Mouse (Mus musculus): Measurements from ENCODE around the gene Actrt3. TPM values are rescaled to one million over a fixed set of nuclear protein-coding genes. Genes with fewer than 3 reads are reported as not detected.

The Actrt3 gene
- polyA plus RNA-seq, 1 experiment: not detected

GRCm38 (mm10) chr3:30560677-30561314, 38.9 kb downstream of the Actrt3 start:
- no peaks in the 10 kb centered on the region for H3K79me2 ChIP-seq (ENCODE audit: control insufficient read depth, insufficient read depth)

GRCm38 (mm10) chr3:30553741-30554140, 46.0 kb downstream of the Actrt3 start:
- no peaks in the 10 kb centered on the region for H3K27me3 ChIP-seq (ENCODE audit: control insufficient read depth, insufficient read depth, insufficient read length)
- no peak overlapping the region for H3K4me3 ChIP-seq
- H3K4me2 ChIP-seq (ENCODE audit: low read depth): no peak overlapping the region
- no peaks in the 10 kb centered on the region for H3K79me2 ChIP-seq (ENCODE audit: control insufficient read depth, insufficient read depth)
- no peak for TF ChIP-seq E2F4 (IDR thresholded peaks at IDR 0.05; ENCODE audit: insufficient read depth)
- no peak overlapping the region for H3ac ChIP-seq (ENCODE audit: control insufficient read depth, insufficient read length)
- no peaks in the 10 kb centered on the region for H3K36me3 ChIP-seq (ENCODE audit: control insufficient read depth, insufficient read depth)

More at GRCm38 (mm10) chr3:30560677-30561314, 38.9 kb downstream of the Actrt3 start:
- H3K27me3 ChIP-seq (ENCODE audit: control insufficient read depth, insufficient read depth, insufficient read length): no peaks in the 10 kb centered on the region
- TF ChIP-seq SRF (IDR thresholded peaks at IDR 0.05; ENCODE audit: control insufficient read depth, insufficient read length, low read depth): no peak
- no peak for TF ChIP-seq MYOD1 (IDR thresholded peaks at IDR 0.05; ENCODE audit: control insufficient read depth in 1 of 3, insufficient read length in 2 of 3, low read depth in 2 of 3)
- no peak for TF ChIP-seq REST (IDR thresholded peaks at IDR 0.05; ENCODE audit: insufficient read depth, insufficient read length)
- no peak for TF ChIP-seq POLR2A (IDR thresholded peaks at IDR 0.05; ENCODE audit: insufficient read length, low read depth)
- TF ChIP-seq POLR2AphosphoS2 (IDR thresholded peaks at IDR 0.05; ENCODE audit: insufficient read length, low read depth): no peak
- TF ChIP-seq MAX (IDR thresholded peaks at IDR 0.05; ENCODE audit: low read depth): no peak
- TF ChIP-seq USF1 (IDR thresholded peaks at IDR 0.05; ENCODE audit: low read depth): no peak
- no peak for TF ChIP-seq TCF3 (IDR thresholded peaks at IDR 0.05; ENCODE audit: insufficient read length, low read depth)
- no peak for TF ChIP-seq MYOG (IDR thresholded peaks at IDR 0.05; ENCODE audit: control insufficient read depth in 1 of 3, insufficient read depth in 1 of 3, insufficient read length in 2 of 3, low read depth in 2 of 3)
- TF ChIP-seq TCF12 (IDR thresholded peaks at IDR 0.05; ENCODE audit: insufficient read depth, poor library complexity, severe bottlenecking): no peak
- TF ChIP-seq CEBPB (IDR thresholded peaks at IDR 0.05; ENCODE audit: insufficient read depth, poor library complexity, severe bottlenecking): no peak
- TF ChIP-seq E2F4 (IDR thresholded peaks at IDR 0.05; ENCODE audit: insufficient read depth): no peak
- H3K4me2 ChIP-seq (ENCODE audit: low read depth): peak overlapping the region; percentile 26
- no peak overlapping the region for H3ac ChIP-seq (ENCODE audit: control insufficient read depth, insufficient read length)
- no peak overlapping the region for H3K4me3 ChIP-seq
- H3K36me3 ChIP-seq (ENCODE audit: control insufficient read depth, insufficient read depth): no peaks in the 10 kb centered on the region

- TF ChIP-seq POLR2AphosphoS2 (IDR thresholded peaks at IDR 0.05; ENCODE audit: insufficient read length, low read depth) (no peak), TCF12 (IDR thresholded peaks at IDR 0.05; ENCODE audit: insufficient read depth, poor library complexity, severe bottlenecking) (no peak), TCF3 (IDR thresholded peaks at IDR 0.05; ENCODE audit: insufficient read length, low read depth) (no peak), MYOG (IDR thresholded peaks at IDR 0.05; ENCODE audit: control insufficient read depth in 1 of 3, insufficient read depth in 1 of 3, insufficient read length in 2 of 3, low read depth in 2 of 3) (no peak), REST (IDR thresholded peaks at IDR 0.05; ENCODE audit: insufficient read depth, insufficient read length) (no peak)
- Histone ChIP-seq H3ac (ENCODE audit: control insufficient read depth, insufficient read length) (no peak overlapping the region), H3K4me3 (no peak overlapping the region), H3K27me3 (ENCODE audit: control insufficient read depth, insufficient read depth, insufficient read length) (peaks cover 6% of the 10 kb centered on the region), H3K79me2 (ENCODE audit: control insufficient read depth, insufficient read depth) (no peaks in the 10 kb centered on the region), H3K36me3 (ENCODE audit: control insufficient read depth, insufficient read depth) (no peaks in the 10 kb centered on the region), H3K4me2 (ENCODE audit: low read depth) (no peak overlapping the region)
These were observed 49.5 kb downstream of the Actrt3 start for GRCm38 (mm10) chr3:30550218-30550617.

GRCm38 (mm10) chr3:30548928-30549327, 50.8 kb downstream of the Actrt3 start:
- peaks cover 6% of the 10 kb centered on the region for H3K27me3 ChIP-seq (ENCODE audit: control insufficient read depth, insufficient read depth, insufficient read length)
- no peaks in the 10 kb centered on the region for H3K36me3 ChIP-seq (ENCODE audit: control insufficient read depth, insufficient read depth)
- TF ChIP-seq TCF3 (IDR thresholded peaks at IDR 0.05; ENCODE audit: insufficient read length, low read depth) (no peak), E2F4 (IDR thresholded peaks at IDR 0.05; ENCODE audit: insufficient read depth) (no peak), TCF12 (IDR thresholded peaks at IDR 0.05; ENCODE audit: insufficient read depth, poor library complexity, severe bottlenecking) (no peak), POLR2A (IDR thresholded peaks at IDR 0.05; ENCODE audit: insufficient read length, low read depth) (no peak), SRF (IDR thresholded peaks at IDR 0.05; ENCODE audit: control insufficient read depth, insufficient read length, low read depth) (no peak), MAX (IDR thresholded peaks at IDR 0.05; ENCODE audit: low read depth) (no peak), CEBPB (IDR thresholded peaks at IDR 0.05; ENCODE audit: insufficient read depth, poor library complexity, severe bottlenecking) (no peak), MYOD1 (IDR thresholded peaks at IDR 0.05; ENCODE audit: control insufficient read depth in 1 of 3, insufficient read length in 2 of 3, low read depth in 2 of 3) (no peak), POLR2AphosphoS2 (IDR thresholded peaks at IDR 0.05; ENCODE audit: insufficient read length, low read depth) (no peak), USF1 (IDR thresholded peaks at IDR 0.05; ENCODE audit: low read depth) (no peak), REST (IDR thresholded peaks at IDR 0.05; ENCODE audit: insufficient read depth, insufficient read length) (no peak), MYOG (IDR thresholded peaks at IDR 0.05; ENCODE audit: control insufficient read depth in 1 of 3, insufficient read depth in 1 of 3, insufficient read length in 2 of 3, low read depth in 2 of 3) (no peak)
- no peak overlapping the region for H3ac ChIP-seq (ENCODE audit: control insufficient read depth, insufficient read length)
- no peaks in the 10 kb centered on the region for H3K79me2 ChIP-seq (ENCODE audit: control insufficient read depth, insufficient read depth)
- no peak overlapping the region for H3K4me2 ChIP-seq (ENCODE audit: low read depth)
- no peak overlapping the region for H3K4me3 ChIP-seq

GRCm38 (mm10) chr3:30547908-30548307, 51.8 kb downstream of the Actrt3 start, which contains the start of gene Mecom:
TSS of gene Mecom (minus strand) at chr3:30548008.
- Histone ChIP-seq H3K36me3 (ENCODE audit: control insufficient read depth, insufficient read depth) (no peaks in the 10 kb centered on the region), H3K4me2 (ENCODE audit: low read depth) (no peak within 1 kb of the TSS), H3K79me2 (ENCODE audit: control insufficient read depth, insufficient read depth) (no peaks in the 10 kb centered on the region), H3K27me3 (ENCODE audit: control insufficient read depth, insufficient read depth, insufficient read length) (peaks cover 6% of the 10 kb centered on the region), H3ac (ENCODE audit: control insufficient read depth, insufficient read length) (no peak within 1 kb of the TSS), H3K4me3 (no peak within 1 kb of the TSS)
- TF ChIP-seq MYOG (IDR thresholded peaks at IDR 0.05; ENCODE audit: control insufficient read depth in 1 of 3, insufficient read depth in 1 of 3, insufficient read length in 2 of 3, low read depth in 2 of 3): no peak
- TF ChIP-seq E2F4 (IDR thresholded peaks at IDR 0.05; ENCODE audit: insufficient read depth): no peak
- TF ChIP-seq REST (IDR thresholded peaks at IDR 0.05; ENCODE audit: insufficient read depth, insufficient read length): no peak
- TF ChIP-seq TCF12 (IDR thresholded peaks at IDR 0.05; ENCODE audit: insufficient read depth, poor library complexity, severe bottlenecking): no peak
- TF ChIP-seq POLR2AphosphoS2 (IDR thresholded peaks at IDR 0.05; ENCODE audit: insufficient read length, low read depth): no peak
- no peak for TF ChIP-seq MAX (IDR thresholded peaks at IDR 0.05; ENCODE audit: low read depth)
- no peak for TF ChIP-seq MYOD1 (IDR thresholded peaks at IDR 0.05; ENCODE audit: control insufficient read depth in 1 of 3, insufficient read length in 2 of 3, low read depth in 2 of 3)
- TF ChIP-seq SRF (IDR thresholded peaks at IDR 0.05; ENCODE audit: control insufficient read depth, insufficient read length, low read depth): no peak

Other genes starting within 250 kb of the Actrt3 start
- 1.8 TPM for gene Mecom, start 51.9 kb downstream of the Actrt3 start, polyA plus RNA-seq (2012; fragmentation: generic; extraction: Trizol)
- 4.7 TPM for gene Mynn, start 2.1 kb upstream of the Actrt3 start, polyA plus RNA-seq (2012; fragmentation: generic; extraction: Trizol)
- not detected for gene Lrriq4, start 44.6 kb upstream of the Actrt3 start, polyA plus RNA-seq (2012; fragmentation: generic; extraction: Trizol)
- gene Lrrc34, start 47.9 kb upstream of the Actrt3 start, polyA plus RNA-seq (2012; fragmentation: generic; extraction: Trizol): not detected
- gene Lrrc31, start 99.9 kb upstream of the Actrt3 start, polyA plus RNA-seq (2012; fragmentation: generic; extraction: Trizol): not detected
- not detected for gene Samd7, start 146.4 kb upstream of the Actrt3 start, polyA plus RNA-seq (2012; fragmentation: generic; extraction: Trizol)
- gene Sec62, start 192.9 kb upstream of the Actrt3 start, polyA plus RNA-seq (2012; fragmentation: generic; extraction: Trizol): 19.5 TPM